Mouse (Mus musculus) heart, adult 8-10 months (tissue): ENCODE measurements around the gene Six4. TPM values are rescaled to one million over a fixed set of nuclear protein-coding genes. Genes with fewer than 3 reads are reported as not detected.
"Not testable (repeated sequence)": the region's sequence is repeated elsewhere in the genome, so short reads cannot be mapped to it uniquely, and the experiment has no call there.

Source experiments
- DNase-seq: peaks from one replicate; pipeline ENCODE4 v3.0.0; 2022; ENCODE audit warnings: low spot score
- total RNA-seq, 4 experiments: library from RNA; stranded (reverse); gene quantifications; 2 replicates each; pipeline ENCODE4 v1.2.4; 2022

Six4 gene
- total RNA-seq = 1 to 10 TPM; 5.1 to 7.8 (median 6.7) TPM

- DNase-seq = peak; percentile 55
These were observed at the start of gene Six4 for GRCm38 (mm10) chr12:73113196-73113595. Gene Six4, minus strand, starts transcription at chr12:73113456.

- peak; percentile 33 for DNase-seq
These were observed 49.3 kb upstream of the Six4 start for GRCm38 (mm10) chr12:73162408-73163181.

- peak; percentile 11 for DNase-seq
These were observed 47.1 kb upstream of the Six4 start for GRCm38 (mm10) chr12:73160341-73160740.

GRCm38 (mm10) chr12:73154150-73154549 is 40.9 kb upstream of the Six4 start:
- DNase-seq = no peak

- not testable (repeated sequence) for DNase-seq
These were observed 37.8 kb upstream of the Six4 start for GRCm38 (mm10) chr12:73151038-73151437.

- peak; percentile 24 for DNase-seq
These were observed 34.0 kb upstream of the Six4 start for GRCm38 (mm10) chr12:73147236-73147635.

GRCm38 (mm10) chr12:73140732-73141131 is 27.5 kb upstream of the Six4 start:
- DNase-seq = no peak

GRCm38 (mm10) chr12:73125250-73125649 is 12.0 kb upstream of the Six4 start:
- no peak for DNase-seq

GRCm38 (mm10) chr12:73123093-73124041 is 10.1 kb upstream of the Six4 start, which contains the start of gene Mnat1:
Gene Mnat1, plus strand, starts transcription at chr12:73123717.
- peak; percentile 85 for DNase-seq

- DNase-seq = peak; percentile 7
These were observed 749 bp downstream of the Six4 start for GRCm38 (mm10) chr12:73112326-73113087.

GRCm38 (mm10) chr12:73111561-73112325 is 1.5 kb downstream of the Six4 start:
- no peak for DNase-seq

GRCm38 (mm10) chr12:73110431-73111111 is 2.7 kb downstream of the Six4 start:
- DNase-seq = no peak

GRCm38 (mm10) chr12:73107821-73108220 is 5.4 kb downstream of the Six4 start:
- no peak for DNase-seq

GRCm38 (mm10) chr12:73103713-73104112 is 9.5 kb downstream of the Six4 start:
- no peak for DNase-seq

GRCm38 (mm10) chr12:73098593-73098992 is 14.7 kb downstream of the Six4 start:
- DNase-seq = no peak

GRCm38 (mm10) chr12:73096177-73096576 is 17.1 kb downstream of the Six4 start:
- DNase-seq = not testable (repeated sequence)

GRCm38 (mm10) chr12:73094605-73095004 is 18.7 kb downstream of the Six4 start:
- no peak for DNase-seq

- no peak for DNase-seq
These were observed 19.1 kb downstream of the Six4 start for GRCm38 (mm10) chr12:73094189-73094588.

- DNase-seq = no peak
These were observed 22.5 kb downstream of the Six4 start for GRCm38 (mm10) chr12:73090672-73091335.

- no peak for DNase-seq
These were observed 24.3 kb downstream of the Six4 start for GRCm38 (mm10) chr12:73088911-73089310.
